Mouse (Mus musculus) midbrain, embryonic 14.5 days (tissue): ENCODE measurements around the gene Strn. TPM values are rescaled to one million over a fixed set of nuclear protein-coding genes. Genes with fewer than 3 reads are reported as not detected.
A peak's percentile ranks its signal among the peaks of the same experiment; 100 is the strongest.

Source experiments
- ATAC-seq: fragments of 200-750 bp; cut with Nextera tagmentation; 2 replicates; pipeline ENCODE4 v1.8.0; 2017; ENCODE audit warnings: moderate number of reproducible peaks, moderate library complexity; ENCODE audit not compliant: low FRiP score, low TSS enrichment
- DNase-seq: peaks from one replicate; pipeline ENCODE4 v3.0.0-alpha.2; 2015
- H3K27ac ChIP-seq: fragments of 300-500 bp; sonication (generic); replicated peaks from 2 replicates; pipeline ENCODE4 v1.5.1; 2014; ENCODE audit warnings: mild to moderate bottlenecking, low read depth, low read length, moderate library complexity
- H3K27me3 ChIP-seq: fragments of 300-500 bp; sonication (generic); 2 replicates; pipeline ENCODE4 v1.6.1; 2014; ENCODE audit warnings: low read length, control low read depth, mixed read lengths; ENCODE audit not compliant: control insufficient read depth, insufficient read depth
- H3K36me3 ChIP-seq: fragments of 300-500 bp; sonication (generic); 2 replicates; pipeline ENCODE4 v1.6.1; 2014; ENCODE audit warnings: low read length, control low read depth; ENCODE audit not compliant: control insufficient read depth, insufficient read depth
- H3K4me1 ChIP-seq: fragments of 300-500 bp; sonication (generic); 2 replicates; pipeline ENCODE4 v1.6.1; 2014; ENCODE audit warnings: mild to moderate bottlenecking, antibody characterized with exemption, low read length, control low read depth; ENCODE audit not compliant: control insufficient read depth, insufficient read depth
- H3K4me2 ChIP-seq: fragments of 300-500 bp; sonication (generic); 2 replicates; pipeline ENCODE4 v1.6.1; 2014; ENCODE audit warnings: mild to moderate bottlenecking, low read length, moderate library complexity
- H3K4me3 ChIP-seq: fragments of 300-500 bp; sonication (generic); replicated peaks from 2 replicates; pipeline ENCODE4 v1.5.1; 2014; ENCODE audit warnings: low read depth, low read length
- H3K9ac ChIP-seq: fragments of 300-500 bp; sonication (generic); replicated peaks from 2 replicates; pipeline ENCODE4 v1.6.1; 2014; ENCODE audit warnings: mild to moderate bottlenecking, low read length, moderate library complexity
- H3K9me3 ChIP-seq: fragments of 300-500 bp; sonication (generic); 2 replicates; pipeline ENCODE4 v1.6.1; 2016; ENCODE audit warnings: low read length, control low read depth, mixed read lengths; ENCODE audit not compliant: control insufficient read depth
- WGBS: fragments of 180-500 bp; shearing (Covaris S2); extraction: QIAGEN DNeasy Blood & Tissue Kit; methylation state at CpG from one replicate; pipeline ENCODE4 v1.1.7; 2014; 5-methylcytosine and 5-hydroxymethylcytosine counted together
- polyA plus RNA-seq: library from polyadenylated mRNA; unstranded; fragments of >200 nt; fragmentation: Nextera tagmentation; extraction: Ambion mirVana; gene quantifications from 2 replicates; pipeline ENCODE4 v1.2.1, GENCODE M21; 2014

Gene Strn
- polyA plus RNA-seq, 1 experiment from 2014 or later = 8.2 TPM

GRCm38 (mm10) chr17:78752938-78753655 is 16.1 kb upstream of the Strn start:
- no peak overlapping the region for H3K27ac ChIP-seq

GRCm38 (mm10) chr17:78752064-78752463 is 15.1 kb upstream of the Strn start:
- Histone ChIP-seq H3K27me3 (no peaks in the 10 kb centered on the region), H3K4me3 (no peak overlapping the region), H3K9me3 (no peaks in the 10 kb centered on the region), H3K27ac (no peak overlapping the region), H3K4me1 (no peaks in the 10 kb centered on the region), H3K36me3 (peaks cover 43% of the 10 kb centered on the region), H3K4me2 (no peak overlapping the region), H3K9ac (no peak overlapping the region)
- 49% methylated on average over 10 of the region's 10 CpGs for WGBS
- no peak for ATAC-seq
- DNase-seq = no peak

More at GRCm38 (mm10) chr17:78752938-78753655, 16.1 kb upstream of the Strn start:
- H3K27me3 ChIP-seq = no peaks in the 10 kb centered on the region
- ATAC-seq = no peak
- no peak overlapping the region for H3K4me2 ChIP-seq
- WGBS = 54% methylated on average over 17 of the region's 17 CpGs
- H3K9me3 ChIP-seq = no peaks in the 10 kb centered on the region
- no peak overlapping the region for H3K9ac ChIP-seq
- peaks cover 51% of the 10 kb centered on the region for H3K36me3 ChIP-seq
- DNase-seq = no peak
- H3K4me1 ChIP-seq = no peaks in the 10 kb centered on the region
- H3K4me3 ChIP-seq = no peak overlapping the region

DNA sequence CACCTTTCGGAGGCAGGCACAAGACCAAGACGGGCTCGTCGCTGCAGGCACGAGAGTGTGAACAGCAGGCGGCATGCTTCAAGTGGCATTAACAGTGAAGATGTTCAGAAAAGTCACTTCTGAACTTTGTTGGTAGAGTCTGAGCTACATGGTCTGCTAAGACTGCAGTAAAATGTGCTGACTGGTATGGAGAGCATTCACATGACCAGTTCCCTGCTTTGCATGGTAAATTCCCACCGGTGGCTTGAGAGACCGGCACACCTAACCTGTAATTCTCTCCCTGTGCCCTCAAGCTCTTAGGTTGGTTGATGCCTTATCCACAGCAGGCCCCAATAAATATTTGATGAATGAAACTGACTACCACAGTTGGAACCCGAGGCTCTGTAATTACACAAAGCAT is 11.4 kb upstream of the Strn start:
- 84% methylated on average over 9 of the region's 9 CpGs for WGBS
- Histone ChIP-seq H3K4me2 (no peak overlapping the region), H3K27ac (no peak overlapping the region), H3K36me3 (peaks cover 21% of the 10 kb centered on the region), H3K4me3 (no peak overlapping the region), H3K9ac (no peak overlapping the region), H3K9me3 (no peaks in the 10 kb centered on the region), H3K27me3 (no peaks in the 10 kb centered on the region), H3K4me1 (no peaks in the 10 kb centered on the region)
- ATAC-seq (no peak), DNase-seq (no peak)

DNA sequence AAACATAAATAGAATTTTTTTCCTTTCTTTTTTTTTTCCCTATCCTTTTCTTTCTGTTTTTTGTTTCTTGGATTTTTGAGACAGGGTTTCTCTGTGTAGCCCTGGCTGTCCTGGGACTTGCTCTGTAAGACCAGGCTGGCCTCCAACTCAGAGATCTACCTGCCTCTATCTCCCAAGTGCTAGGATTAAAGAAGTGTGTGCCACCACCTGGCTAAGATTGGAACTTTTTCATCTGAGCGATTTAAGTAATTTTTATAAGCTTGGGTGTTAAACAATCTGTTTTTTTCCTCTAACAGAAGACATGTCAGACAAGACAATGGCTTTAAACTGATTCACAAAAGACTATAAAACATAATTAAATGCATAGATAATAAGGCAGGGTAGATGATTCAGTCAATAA is 1.4 kb upstream of the Strn start:
- Histone ChIP-seq H3K27ac (no peak overlapping the region), H3K36me3 (no peaks in the 10 kb centered on the region), H3K9ac (no peak overlapping the region), H3K4me1 (peaks cover 17% of the 10 kb centered on the region), H3K27me3 (no peaks in the 10 kb centered on the region), H3K4me3 (no peak overlapping the region), H3K9me3 (no peaks in the 10 kb centered on the region), H3K4me2 (no peak overlapping the region)
- peak; percentile 14 for DNase-seq
- ATAC-seq = no peak
- WGBS = 31% methylated on average over 1 of the region's 1 CpGs

GRCm38 (mm10) chr17:78737771-78738170 is 775 bp upstream of the Strn start:
- Histone ChIP-seq H3K9me3 (no peaks in the 10 kb centered on the region), H3K4me1 (peaks cover 18% of the 10 kb centered on the region), H3K36me3 (no peaks in the 10 kb centered on the region), H3K27ac (no peak overlapping the region), H3K4me2 (no peak overlapping the region), H3K27me3 (no peaks in the 10 kb centered on the region), H3K9ac (no peak overlapping the region), H3K4me3 (no peak overlapping the region)
- DNase-seq = no peak
- 35% methylated on average over 2 of the region's 2 CpGs for WGBS
- ATAC-seq = no peak

GRCm38 (mm10) chr17:78736473-78736988 is 465 bp downstream of the Strn start:
- under 1% methylated on average over 58 of the region's 60 CpGs for WGBS
- DNase-seq = peak; percentile 98

DNA sequence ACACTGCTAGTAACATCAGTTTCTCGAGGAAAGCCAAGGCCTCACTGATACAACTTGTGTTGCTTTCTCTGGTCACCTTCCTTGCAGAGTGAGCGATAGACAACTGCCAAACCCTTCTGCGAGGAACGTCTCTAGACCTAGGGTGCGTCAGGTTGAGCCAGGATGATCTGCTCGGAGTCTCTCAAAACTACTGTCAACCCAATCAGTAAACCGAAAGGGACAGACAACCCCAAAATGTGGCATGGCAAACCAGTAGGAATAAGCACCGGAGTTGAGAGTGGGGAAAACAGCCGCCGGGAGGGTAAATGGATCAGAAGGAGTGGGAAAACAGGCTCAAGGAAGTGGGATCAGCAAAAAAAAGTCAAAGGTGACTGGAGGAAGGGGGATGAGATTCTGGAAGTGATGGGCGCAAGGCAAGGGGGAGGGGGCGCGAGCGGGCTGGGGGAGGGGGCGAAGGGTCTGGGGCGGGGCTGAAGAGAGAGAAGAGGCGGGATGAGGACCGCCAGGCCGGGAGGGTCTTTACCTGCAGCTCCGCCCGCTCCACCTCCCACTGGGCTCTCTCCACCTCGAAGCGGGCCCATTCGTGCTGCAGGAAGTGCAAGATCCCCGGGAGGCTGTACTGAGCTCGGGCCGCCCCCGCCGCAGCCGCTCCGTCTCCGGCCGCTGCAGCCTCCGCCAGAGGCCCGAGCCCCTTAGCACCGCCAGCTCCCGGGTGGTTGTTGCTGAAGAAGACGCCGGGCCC is 1.1 kb downstream of the Strn start:
- H3K4me1 ChIP-seq = peaks cover 18% of the 10 kb centered on the region
- peak overlapping the region; percentile 86 for H3K27ac ChIP-seq
- DNase-seq (no peak), ATAC-seq (peak; percentile 73; the same call in 1 of the 2 replicates)
- H3K4me3 ChIP-seq = peak overlapping the region; percentile 92
- H3K9ac ChIP-seq = peak overlapping the region; percentile 86
- H3K27me3 ChIP-seq = no peaks in the 10 kb centered on the region
- H3K4me2 ChIP-seq = peak overlapping the region; percentile 56
- WGBS = 1% methylated on average over 29 of the region's 39 CpGs
- H3K9me3 ChIP-seq = no peaks in the 10 kb centered on the region
- H3K36me3 ChIP-seq = no peaks in the 10 kb centered on the region

More at GRCm38 (mm10) chr17:78736473-78736988, 465 bp downstream of the Strn start:
- Histone ChIP-seq H3K4me2 (peak overlapping the region; percentile 73), H3K4me3 (peak overlapping the region; percentile 92), H3K4me1 (peaks cover 18% of the 10 kb centered on the region), H3K9ac (peak overlapping the region; percentile 86), H3K9me3 (no peaks in the 10 kb centered on the region), H3K36me3 (no peaks in the 10 kb centered on the region), H3K27ac (peak overlapping the region; percentile 86), H3K27me3 (no peaks in the 10 kb centered on the region)
- ATAC-seq = peak; percentile 99

DNA sequence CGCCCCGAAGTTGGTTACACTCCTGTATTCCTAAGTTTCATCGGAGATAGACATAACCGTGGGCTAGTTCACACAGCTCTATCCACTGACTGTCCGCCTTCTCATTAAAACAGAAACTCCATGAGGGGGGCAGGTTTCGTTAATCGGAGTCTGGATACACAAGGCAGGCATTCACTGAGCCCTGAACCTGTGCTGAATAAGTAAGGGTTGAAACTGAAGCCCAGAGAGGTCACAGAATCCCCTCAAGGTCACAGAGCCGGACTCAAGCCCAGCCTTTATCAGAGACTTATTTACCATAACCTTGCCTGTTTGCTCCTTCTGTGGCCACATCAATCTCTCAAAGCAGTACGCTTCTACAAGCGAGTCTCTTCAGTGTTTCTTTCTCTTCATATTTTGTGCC is 2.2 kb downstream of the Strn start:
- WGBS = 71% methylated on average over 10 of the region's 10 CpGs
- 0 out of 2 replicates have a peak overlapping the region, but pooled peaks have one; percentile 5 for H3K4me3 ChIP-seq
- H3K9me3 ChIP-seq = no peaks in the 10 kb centered on the region
- H3K36me3 ChIP-seq = no peaks in the 10 kb centered on the region
- no peak for ATAC-seq
- H3K4me2 ChIP-seq = peak overlapping the region; percentile 56
- DNase-seq = no peak
- H3K9ac ChIP-seq = peak overlapping the region; percentile 21; the same call in 1 of the 2 replicates
- no peaks in the 10 kb centered on the region for H3K27me3 ChIP-seq
- peaks cover 18% of the 10 kb centered on the region for H3K4me1 ChIP-seq
- no peak overlapping the region for H3K27ac ChIP-seq
